Mouse (Mus musculus): ENCODE results near the gene Fcgr2b.
"Not testable (repeated sequence)": the region's sequence is repeated elsewhere in the genome, so short reads cannot be mapped to it uniquely, and the experiment has no call there.

Fcgr2b gene

GRCm38 (mm10) chr1:170975751-170976161 lies 591 bp downstream of the Fcgr2b start:
- DNase-seq (ENCODE audit: low read depth, low spot score), result no peak

DNA sequence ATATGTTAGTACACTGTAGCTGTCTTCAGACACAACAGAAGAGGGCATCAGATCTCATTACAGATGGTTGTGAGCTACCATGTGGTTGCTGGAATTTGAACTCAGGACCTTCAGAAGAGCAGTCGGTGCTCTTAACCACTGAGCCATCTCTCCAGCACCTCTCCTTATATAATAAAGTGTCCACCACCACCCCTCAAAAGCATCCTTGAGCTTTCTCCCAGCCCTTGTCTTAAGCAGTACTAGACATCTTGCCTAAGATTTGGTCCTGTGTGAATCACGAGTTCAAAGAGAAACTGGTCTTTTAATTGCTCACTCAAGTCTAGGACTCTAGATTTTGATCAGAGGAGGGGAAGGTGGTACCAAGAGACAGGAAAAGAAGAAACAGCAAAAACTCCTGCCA lies 997 bp downstream of the Fcgr2b start:
- DNase-seq (ENCODE audit: low read depth, low spot score), result not testable (repeated sequence)

DNA sequence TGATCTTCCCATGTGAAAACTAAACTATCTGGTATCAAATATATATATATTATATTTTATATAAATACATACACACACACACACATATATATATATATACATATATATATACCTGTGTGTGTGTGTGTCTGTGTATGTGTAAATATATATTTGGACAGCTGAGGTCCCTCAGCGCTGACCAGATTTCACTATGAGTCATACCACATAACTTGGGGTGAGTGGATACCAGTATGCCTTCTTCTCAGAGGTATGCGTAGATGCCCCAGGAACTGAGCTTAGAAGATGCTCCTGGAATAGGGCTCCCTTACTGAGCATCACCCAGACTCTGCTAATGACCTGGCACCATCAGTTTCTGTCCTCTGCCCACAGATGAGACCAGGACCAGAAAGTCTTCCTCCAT lies 1.6 kb downstream of the Fcgr2b start:
- no peak for DNase-seq (ENCODE audit: low read depth, low spot score)

- DNase-seq (ENCODE audit: low read depth, low spot score), result no peak
Measured at GRCm38 (mm10) chr1:170974171-170974570, 2.2 kb downstream of the Fcgr2b start.

DNA sequence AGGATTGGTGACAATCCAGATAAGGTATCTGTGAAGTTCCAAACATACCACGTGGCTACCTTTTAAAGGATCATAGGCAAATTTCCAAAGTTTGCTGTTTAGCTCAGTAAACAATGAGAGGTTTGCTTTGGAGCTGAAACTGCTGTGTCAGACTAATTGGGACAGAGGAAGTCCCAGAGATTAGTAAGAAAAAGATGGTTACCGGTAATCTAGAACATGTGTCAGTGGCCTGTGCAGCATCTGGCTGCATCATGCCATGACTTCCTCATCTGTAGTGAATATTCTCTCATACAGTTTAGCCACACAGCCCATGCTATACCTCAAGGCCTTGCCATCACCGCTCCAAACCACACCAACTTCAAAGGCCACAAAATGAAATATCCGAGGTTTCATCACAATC lies 3.4 kb downstream of the Fcgr2b start:
- no peak for DNase-seq (ENCODE audit: low read depth, low spot score)

DNA sequence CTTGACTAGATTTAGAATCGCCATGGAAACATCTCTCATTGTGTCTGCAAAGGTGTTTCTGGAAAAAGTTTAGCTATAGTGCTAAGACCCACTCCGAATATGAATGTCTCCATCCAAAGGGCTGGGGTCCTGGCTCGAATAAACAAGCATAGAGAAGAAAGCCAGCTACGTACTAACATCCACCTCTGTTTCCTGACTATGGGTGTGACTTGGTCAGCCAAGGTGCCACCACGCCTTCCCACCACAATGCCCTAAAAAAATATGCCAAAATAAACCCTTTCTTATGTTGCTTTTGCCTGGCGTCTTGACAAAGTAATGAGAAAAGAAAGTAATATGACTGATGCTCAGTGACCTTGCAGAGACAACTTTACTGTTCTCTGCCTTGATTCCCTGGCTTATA lies 3.9 kb downstream of the Fcgr2b start:
- no peak for DNase-seq (ENCODE audit: low read depth, low spot score)

DNA sequence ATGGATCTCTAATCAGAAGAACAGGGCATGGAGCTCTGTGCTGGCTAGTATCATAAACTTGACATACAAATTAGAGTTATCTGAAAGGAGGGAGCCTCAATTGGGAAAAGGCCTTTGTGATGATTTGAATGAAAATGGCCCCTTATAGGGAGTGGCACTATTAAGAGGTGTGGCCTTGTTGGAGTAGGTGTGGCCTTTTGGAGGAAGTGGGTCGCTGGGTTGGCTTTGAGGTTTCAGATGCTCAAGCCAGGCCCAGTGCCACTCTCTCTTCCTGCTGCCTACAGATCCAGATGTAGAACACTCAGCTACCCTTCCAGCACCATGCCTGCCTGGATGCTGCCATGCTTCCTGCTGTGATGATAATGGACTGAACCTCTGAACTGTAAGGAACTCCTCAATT lies 7.8 kb downstream of the Fcgr2b start:
- DNase-seq (ENCODE audit: low read depth, low spot score), result no peak

- DNase-seq (ENCODE audit: low read depth, low spot score), result no peak
Measured at GRCm38 (mm10) chr1:170967581-170967980, 8.8 kb downstream of the Fcgr2b start.

GRCm38 (mm10) chr1:170963087-170963486 lies 13.3 kb downstream of the Fcgr2b start:
- no peak for DNase-seq (ENCODE audit: low read depth, low spot score)

DNA sequence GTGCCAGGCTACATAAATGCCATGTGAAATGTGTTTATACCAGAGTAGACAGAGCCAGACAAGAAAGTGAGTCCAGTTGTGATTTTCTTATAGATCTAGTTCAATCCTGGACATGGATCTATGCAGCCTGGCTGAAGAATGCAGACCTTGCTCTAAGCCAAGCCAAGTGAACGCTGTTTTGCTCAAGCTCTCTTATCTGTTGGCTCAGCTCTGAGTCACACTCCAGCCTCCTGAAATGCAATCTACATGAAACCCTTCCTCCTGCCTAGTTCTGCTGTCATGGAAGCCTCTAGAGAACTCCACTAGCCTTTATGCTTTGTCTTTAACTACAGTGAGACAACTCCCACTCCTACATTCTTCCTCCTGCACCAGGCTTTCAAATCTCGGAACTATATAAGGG lies 14.0 kb downstream of the Fcgr2b start:
- no peak for DNase-seq (ENCODE audit: low read depth, low spot score)

- DNase-seq (ENCODE audit: low read depth, low spot score), result no peak
Measured at GRCm38 (mm10) chr1:170961101-170961500, 15.2 kb downstream of the Fcgr2b start.

GRCm38 (mm10) chr1:170959791-170960190 lies 16.6 kb downstream of the Fcgr2b start:
- no peak for DNase-seq (ENCODE audit: low read depth, low spot score)

GRCm38 (mm10) chr1:170958225-170958624 lies 18.1 kb downstream of the Fcgr2b start:
- DNase-seq (ENCODE audit: low read depth, low spot score), result no peak

DNA sequence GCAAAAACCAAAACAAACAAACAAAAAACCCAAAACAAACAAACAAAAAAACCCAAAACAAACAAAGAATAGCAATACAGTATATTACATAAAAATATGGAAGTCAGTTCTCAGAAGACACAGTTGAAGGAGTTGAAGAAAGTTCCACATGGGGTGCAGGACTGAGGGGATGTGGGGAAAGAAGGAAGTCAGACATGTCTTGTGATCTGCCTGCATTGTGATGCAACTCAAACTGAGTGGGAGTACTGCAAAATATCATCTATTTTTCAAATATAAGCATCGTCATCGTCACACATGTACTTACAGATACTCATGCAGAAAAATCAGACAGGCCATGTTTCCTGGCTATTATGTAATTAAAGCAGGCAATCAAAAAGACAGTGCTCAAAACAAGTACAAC lies 23.2 kb downstream of the Fcgr2b start:
- DNase-seq (ENCODE audit: low read depth, low spot score), result no peak

- no peak for DNase-seq (ENCODE audit: low read depth, low spot score)
Measured at GRCm38 (mm10) chr1:170950772-170951171, 25.6 kb downstream of the Fcgr2b start.

- not testable (repeated sequence) for DNase-seq (ENCODE audit: low read depth, low spot score)
Measured at GRCm38 (mm10) chr1:170944908-170945307, 31.4 kb downstream of the Fcgr2b start.

- DNase-seq (ENCODE audit: low read depth, low spot score), result not testable (repeated sequence)
Measured at GRCm38 (mm10) chr1:170944151-170944550, 32.2 kb downstream of the Fcgr2b start.

GRCm38 (mm10) chr1:170939255-170939654 lies 37.1 kb downstream of the Fcgr2b start:
- DNase-seq (ENCODE audit: low read depth, low spot score), result no peak

DNA sequence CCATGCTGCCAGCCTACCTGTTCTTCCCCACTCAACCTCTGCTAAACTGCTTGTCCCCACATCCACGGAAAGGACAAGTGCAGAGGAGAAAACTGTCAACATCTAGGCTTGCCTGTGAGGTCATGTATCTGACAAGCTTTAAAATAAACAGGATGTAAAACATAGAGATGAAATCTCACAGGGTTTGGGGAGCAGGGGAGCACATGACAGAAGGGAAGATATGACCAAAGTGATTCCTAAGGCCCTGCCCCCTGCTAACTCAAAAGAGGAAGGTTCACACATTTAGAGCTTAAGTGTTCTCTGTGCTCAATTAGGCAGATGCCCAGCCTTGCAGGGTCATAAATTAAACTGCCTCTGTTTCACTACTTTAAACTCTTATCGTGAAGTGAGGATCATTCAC lies 42.0 kb downstream of the Fcgr2b start:
- no peak for DNase-seq (ENCODE audit: low read depth, low spot score)

DNA sequence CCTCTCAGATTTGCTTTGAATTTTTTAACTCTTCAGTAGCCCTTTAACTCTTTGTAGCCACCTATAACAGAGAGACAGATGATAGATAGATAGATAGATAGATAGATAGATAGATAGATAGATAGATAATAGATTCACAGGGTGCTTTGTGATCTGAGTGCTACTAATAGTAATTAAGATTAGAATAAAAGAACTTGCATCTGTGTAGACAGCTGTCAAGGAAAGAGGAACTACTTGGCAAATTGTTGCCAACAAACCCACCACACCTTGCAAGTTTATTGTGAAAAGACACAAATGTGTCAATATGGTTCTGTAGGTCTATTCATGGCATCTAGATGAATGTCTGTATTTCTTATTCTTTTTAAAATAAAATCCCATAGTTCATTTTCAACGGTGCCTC lies 42.4 kb downstream of the Fcgr2b start:
- DNase-seq (ENCODE audit: low read depth, low spot score), result no peak

DNA sequence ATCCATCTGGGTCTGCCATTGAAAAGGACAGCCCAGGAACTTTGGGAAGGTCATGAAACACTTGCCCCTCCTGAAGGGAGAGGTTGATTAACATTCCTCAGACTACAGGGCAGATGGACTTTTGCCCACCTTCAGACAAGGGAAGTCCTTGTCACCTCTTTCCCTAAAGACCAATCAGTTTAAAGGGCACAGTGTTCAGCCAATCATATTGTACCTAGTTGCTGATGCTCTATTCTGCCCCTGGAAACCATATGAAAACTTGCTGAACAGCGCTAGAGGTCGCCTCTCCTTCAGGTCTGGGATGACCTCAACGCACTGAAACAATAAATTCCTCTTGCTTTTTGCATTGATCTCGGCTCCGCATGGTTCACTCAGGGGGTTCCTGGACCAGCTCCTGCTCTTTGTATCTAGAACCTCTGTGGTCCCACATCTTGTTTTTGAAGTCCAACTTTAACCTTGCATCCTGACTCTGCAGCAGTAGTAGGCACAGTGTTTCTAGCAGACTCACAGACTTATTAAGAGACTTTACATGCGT lies 42.9 kb downstream of the Fcgr2b start:
- no peak for DNase-seq (ENCODE audit: low read depth, low spot score)

DNA sequence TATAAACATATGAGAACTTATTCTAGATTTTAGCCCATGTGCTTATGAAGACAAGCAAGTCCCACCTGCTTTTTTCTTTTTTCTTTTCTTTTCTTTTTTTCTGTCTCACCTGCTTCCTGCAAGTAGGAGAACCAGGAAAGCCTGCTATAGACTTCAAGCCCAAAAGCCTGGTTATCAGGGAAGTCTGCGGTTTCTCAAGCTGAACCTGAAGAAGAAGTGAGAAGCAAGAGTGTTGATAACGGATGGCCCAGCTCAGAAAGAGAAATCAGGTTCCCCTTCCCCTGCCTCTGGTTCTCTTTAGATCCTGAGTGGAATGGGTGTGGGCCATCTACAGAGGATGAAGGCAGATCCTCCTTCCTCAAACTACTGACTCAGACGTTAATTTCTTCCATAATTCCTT lies 44.3 kb downstream of the Fcgr2b start:
- DNase-seq (ENCODE audit: low read depth, low spot score), result no peak

GRCm38 (mm10) chr1:170929245-170929644 lies 47.1 kb downstream of the Fcgr2b start:
- DNase-seq (ENCODE audit: low read depth, low spot score), result no peak

- DNase-seq (ENCODE audit: low read depth, low spot score), result no peak
Measured at GRCm38 (mm10) chr1:170928467-170928866, 47.9 kb downstream of the Fcgr2b start.

Data from WW6 (cell line).